Mouse (Mus musculus) erythroblast, embryonic 14.5 days (primary cell): Measurements from ENCODE around the gene Tsr2.

Source experiments
- GATA1 ChIP-seq: IDR thresholded peaks from 2 replicates; pipeline ENCODE4 v1.6.1; 2012; ENCODE audit warnings: low read length, inconsistent platforms, mixed read lengths
- TAL1 ChIP-seq: IDR thresholded peaks from 3 replicates; pipeline ENCODE4 v1.6.1; 2012; ENCODE audit warnings: low read length, inconsistent platforms, mixed read lengths

DNA sequence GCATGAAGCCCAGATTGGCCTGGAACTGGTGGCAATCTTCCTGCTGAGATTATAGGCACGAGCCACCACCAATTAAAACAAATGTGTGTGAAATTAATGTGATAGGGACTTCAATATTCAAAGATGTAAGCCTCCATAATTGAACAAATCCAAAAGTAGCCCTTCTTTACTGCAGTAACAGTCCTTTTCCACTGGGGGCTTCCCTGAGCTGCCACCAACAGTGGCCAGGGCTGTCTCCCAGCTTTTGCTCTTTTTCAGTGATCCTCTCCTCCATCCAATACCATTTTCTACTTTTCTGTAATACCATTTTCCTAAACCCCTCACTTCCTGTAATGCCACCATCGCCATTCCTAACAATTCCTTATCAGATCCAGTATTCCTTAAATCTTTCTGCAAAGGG lies 21.1 kb upstream of the Tsr2 start:
- no peak for TF ChIP-seq TAL1
- no peak for TF ChIP-seq GATA1
